Mouse (Mus musculus): Measurements from ENCODE around the gene Socs4. TPM values are rescaled to one million over a fixed set of nuclear protein-coding genes. Genes with fewer than 3 reads are reported as not detected.

Socs4 gene
- 10 to 100 TPM; 19.2 to 21.5 TPM for total RNA-seq (2021)
- long read RNA-seq, experiment 1, full-length matches to known transcripts, result 3 of 3 reads
- long read RNA-seq, experiment 1, partial matches to known transcripts, result 0 of 3 reads
- long read RNA-seq, experiment 1, other reads (novel, unspliced or antisense), result 0 of 3 reads
- long read RNA-seq, experiment 2, full-length matches to known transcripts, result 5 of 8 reads
- long read RNA-seq, experiment 2, partial matches to known transcripts, result 0 of 8 reads
- long read RNA-seq, experiment 2, other reads (novel, unspliced or antisense), result 3 of 8 reads

- DNase-seq (ENCODE audit: low spot score in 2 of 2), result peak; percentile 96
These were observed at the start of gene Socs4, which contains the start of gene Wdhd1 for GRCm38 (mm10) chr14:47276637-47277393. Socs4 (plus strand) TSS chr14:47276931. Wdhd1 (minus strand) TSS chr14:47276857.

GRCm38 (mm10) chr14:47229796-47230376 lies 46.8 kb upstream of the Socs4 start:
- no peak for DNase-seq (ENCODE audit: low spot score in 2 of 2)

GRCm38 (mm10) chr14:47233602-47234001 lies 43.1 kb upstream of the Socs4 start:
- no peak for DNase-seq (ENCODE audit: low spot score in 2 of 2)

- no peak for DNase-seq (ENCODE audit: low spot score in 2 of 2)
These were observed 42.7 kb upstream of the Socs4 start for GRCm38 (mm10) chr14:47234032-47234431.

GRCm38 (mm10) chr14:47234526-47235250 lies 42.0 kb upstream of the Socs4 start:
- no peak for DNase-seq (ENCODE audit: low spot score in 2 of 2)

GRCm38 (mm10) chr14:47236491-47236890 lies 40.2 kb upstream of the Socs4 start:
- DNase-seq (ENCODE audit: low spot score in 2 of 2), result no peak

GRCm38 (mm10) chr14:47237286-47237685 lies 39.4 kb upstream of the Socs4 start:
- DNase-seq (ENCODE audit: low spot score in 2 of 2), result no peak

GRCm38 (mm10) chr14:47240600-47240999 lies 36.1 kb upstream of the Socs4 start:
- DNase-seq (ENCODE audit: low spot score in 2 of 2), result no peak

GRCm38 (mm10) chr14:47241046-47241445 lies 35.7 kb upstream of the Socs4 start:
- no peak for DNase-seq (ENCODE audit: low spot score in 2 of 2)

GRCm38 (mm10) chr14:47242753-47243152 lies 34.0 kb upstream of the Socs4 start:
- no peak for DNase-seq (ENCODE audit: low spot score in 2 of 2)

- DNase-seq (ENCODE audit: low spot score in 2 of 2), result peak in 1 of 2 experiments; percentile 24
These were observed 26.9 kb upstream of the Socs4 start for GRCm38 (mm10) chr14:47249839-47250238.

GRCm38 (mm10) chr14:47264866-47265265 lies 11.9 kb upstream of the Socs4 start:
- DNase-seq (ENCODE audit: low spot score in 2 of 2), result no peak

GRCm38 (mm10) chr14:47265829-47266228 lies 10.9 kb upstream of the Socs4 start:
- DNase-seq (ENCODE audit: low spot score in 2 of 2), result no peak

GRCm38 (mm10) chr14:47269056-47269455 lies 7.7 kb upstream of the Socs4 start:
- no peak for DNase-seq (ENCODE audit: low spot score in 2 of 2)

- DNase-seq (ENCODE audit: low spot score in 2 of 2), result no peak
These were observed 7.0 kb upstream of the Socs4 start for GRCm38 (mm10) chr14:47269706-47270105.

GRCm38 (mm10) chr14:47273751-47274150 lies 3.0 kb upstream of the Socs4 start:
- no peak for DNase-seq (ENCODE audit: low spot score in 2 of 2)

GRCm38 (mm10) chr14:47275417-47275816 lies 1.3 kb upstream of the Socs4 start:
- DNase-seq (ENCODE audit: low spot score in 2 of 2), result no peak

- DNase-seq (ENCODE audit: low spot score in 2 of 2), result peak in 1 of 2 experiments; percentile 12
These were observed 611 bp upstream of the Socs4 start for GRCm38 (mm10) chr14:47276036-47276603.

- no peak for DNase-seq (ENCODE audit: low spot score in 2 of 2)
These were observed 2.3 kb downstream of the Socs4 start for GRCm38 (mm10) chr14:47279058-47279457.

GRCm38 (mm10) chr14:47281535-47281934 lies 4.8 kb downstream of the Socs4 start:
- DNase-seq (ENCODE audit: low spot score in 2 of 2), result no peak

- DNase-seq (ENCODE audit: low spot score in 2 of 2), result no peak
These were observed 6.8 kb downstream of the Socs4 start for GRCm38 (mm10) chr14:47283568-47283967.
